Mouse (Mus musculus): ENCODE results near the gene Ppp2r5c.

DNA sequence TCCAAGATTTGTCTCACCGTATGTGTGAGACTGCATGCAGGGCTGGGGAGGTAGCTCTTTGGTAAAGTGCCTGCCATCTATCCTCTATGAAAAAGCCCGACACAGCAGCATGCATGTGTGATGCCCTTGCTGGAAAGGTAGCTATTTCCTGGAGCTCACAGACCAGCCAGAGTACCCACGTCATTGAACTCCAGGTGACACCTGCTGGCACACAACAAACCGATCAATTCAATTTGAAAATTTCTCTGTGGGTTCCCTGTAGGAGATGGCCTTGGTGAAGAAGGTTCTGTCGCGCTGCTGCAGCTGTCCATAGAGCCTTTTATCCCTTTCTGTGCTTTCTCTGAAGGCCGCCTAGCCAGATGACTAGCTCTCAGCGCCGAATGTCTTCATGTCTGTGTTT is 92.9 kb downstream of the Ppp2r5c start:
- TF ChIP-seq CTCF (IDR thresholded peaks at IDR 0.05; ENCODE audit: low read depth, low read length) (no peak), POLR2A (IDR thresholded peaks at IDR 0.05; ENCODE audit: borderline replicate concordance, low read depth, low read length) (no peak)
